Mouse (Mus musculus): ENCODE results near the gene Insrr.
"Not testable (repeated sequence)": the region's sequence is repeated elsewhere in the genome, so short reads cannot be mapped to it uniquely, and the experiment has no call there.

Insrr gene

DNA sequence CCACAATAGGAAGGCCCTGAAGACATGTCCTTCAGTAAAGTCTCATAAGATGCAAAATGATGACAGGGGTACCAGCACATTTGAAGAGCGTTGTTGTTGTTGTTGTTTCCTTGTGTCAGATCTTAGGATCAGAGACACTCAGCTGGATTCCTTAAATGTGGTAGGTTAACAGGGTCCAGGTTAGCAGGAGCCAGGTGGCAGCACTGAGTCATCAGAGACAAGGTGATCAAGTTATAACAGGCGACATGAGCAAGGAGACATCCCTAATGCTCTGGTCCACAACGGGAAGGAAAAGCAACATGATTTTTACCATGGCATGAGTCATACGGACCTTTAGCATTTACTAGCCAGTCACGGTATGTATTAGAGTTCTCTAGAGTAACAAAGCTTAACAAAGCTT is 36.7 kb downstream of the Insrr start:
- DNase-seq, result peak in 1 of 2 experiments; percentile 67

DNA sequence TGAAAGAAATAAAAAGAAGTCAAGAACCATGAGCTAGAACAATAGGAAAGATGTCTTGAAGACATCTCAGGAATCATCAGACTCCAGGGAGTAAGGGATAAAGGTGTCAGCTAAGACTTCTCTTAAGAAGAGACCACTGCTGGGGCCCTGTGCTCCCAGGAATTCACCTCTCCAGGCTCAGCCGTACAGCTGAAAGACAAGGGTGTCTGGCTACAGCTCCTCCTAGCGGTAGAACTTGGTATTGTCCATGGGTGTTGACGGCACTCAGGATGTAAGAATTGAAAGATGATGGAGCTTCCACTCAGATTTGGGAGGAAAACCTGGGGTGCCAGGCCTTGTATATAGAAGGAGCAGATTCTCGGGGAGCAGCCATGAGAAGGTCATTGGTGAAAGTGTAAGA is 41.9 kb downstream of the Insrr start:
- DNase-seq, result peak; percentile 68 to 90

DNA sequence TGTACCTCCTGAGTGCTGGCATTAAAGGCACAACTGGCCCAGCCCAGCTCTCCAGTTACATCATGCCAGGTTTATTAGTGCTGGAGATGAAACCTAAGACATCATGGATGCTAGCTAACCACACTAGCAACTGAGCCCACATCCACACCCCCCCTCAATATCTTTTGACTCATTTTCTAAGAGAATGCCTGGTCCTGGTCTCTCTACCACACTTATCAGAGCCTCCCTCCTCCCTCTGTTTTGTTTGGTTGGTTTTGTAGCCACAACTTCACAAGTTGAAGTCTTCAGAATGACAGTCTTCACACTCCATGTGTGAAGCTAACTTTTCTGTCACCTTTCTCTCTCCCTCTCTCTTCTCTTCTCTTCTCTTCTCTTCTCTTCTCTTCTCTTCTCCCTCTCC is 44.1 kb downstream of the Insrr start:
- DNase-seq, result no peak

DNA sequence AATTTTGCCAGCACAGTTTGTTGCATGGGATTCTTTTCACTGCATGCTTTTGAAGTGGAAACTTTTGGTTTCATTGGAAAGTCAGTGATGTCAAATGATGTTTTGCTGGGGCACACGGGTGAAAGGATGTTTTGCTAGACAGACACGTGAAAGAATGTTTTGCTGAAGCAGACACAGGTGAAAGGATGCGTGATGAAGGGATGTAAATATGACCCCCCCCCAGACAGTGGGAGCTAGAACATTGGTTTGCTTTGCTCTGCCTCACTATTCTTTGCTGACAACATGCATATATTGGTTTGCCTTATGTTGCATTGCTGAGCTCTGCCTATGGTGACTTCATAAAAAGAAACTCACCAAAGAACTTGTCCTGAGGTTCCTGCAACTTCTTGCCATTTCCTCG is 48.2 kb downstream of the Insrr start:
- no peak for DNase-seq

DNA sequence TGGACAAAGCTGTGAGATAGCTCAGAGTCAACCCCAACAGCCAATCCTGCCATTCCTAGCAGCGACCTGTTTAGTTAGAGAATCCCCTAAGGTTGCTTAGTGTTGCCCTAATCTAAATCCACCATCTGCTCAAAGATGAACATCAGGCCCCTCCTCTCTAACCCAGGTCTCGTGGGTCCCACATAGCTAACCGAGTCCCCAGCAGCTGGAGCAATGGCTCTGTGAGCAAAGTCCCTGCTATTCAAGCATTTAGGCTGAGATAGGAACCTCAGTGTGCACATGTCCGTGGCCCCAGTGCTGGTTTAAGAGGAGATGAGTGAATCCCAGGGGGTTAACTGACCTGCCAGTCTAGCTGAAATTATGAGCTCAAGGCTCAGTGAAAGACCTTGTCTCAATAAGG is 49.4 kb downstream of the Insrr start:
- no peak for DNase-seq

DNA sequence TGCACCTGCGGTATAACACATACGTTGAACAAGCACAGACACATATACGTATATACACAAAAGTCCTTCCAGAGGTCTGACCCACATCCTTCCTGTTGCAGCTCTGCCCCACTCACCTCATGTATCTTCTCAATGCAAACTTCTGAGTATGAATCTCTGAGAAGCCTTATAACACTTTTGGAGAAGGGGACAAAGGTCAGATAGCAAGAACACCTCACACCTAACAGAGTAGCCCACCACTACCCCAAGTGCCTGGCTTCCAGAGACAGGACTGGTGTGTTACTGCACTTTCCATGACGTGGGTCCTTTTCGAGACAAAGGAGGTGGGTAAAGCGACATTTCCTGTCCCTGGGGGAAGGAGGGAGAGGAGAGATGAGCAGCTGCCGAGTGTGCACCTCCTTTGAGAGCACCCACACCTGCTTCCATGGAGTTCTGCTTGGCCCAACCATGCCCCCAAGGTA is 49.9 kb downstream of the Insrr start, which contains the start of gene Sh2d2a:
Gene Sh2d2a (plus strand): TSS at position 106 of the 461 bp plus-strand sequence.
- DNase-seq, result no peak

DNA sequence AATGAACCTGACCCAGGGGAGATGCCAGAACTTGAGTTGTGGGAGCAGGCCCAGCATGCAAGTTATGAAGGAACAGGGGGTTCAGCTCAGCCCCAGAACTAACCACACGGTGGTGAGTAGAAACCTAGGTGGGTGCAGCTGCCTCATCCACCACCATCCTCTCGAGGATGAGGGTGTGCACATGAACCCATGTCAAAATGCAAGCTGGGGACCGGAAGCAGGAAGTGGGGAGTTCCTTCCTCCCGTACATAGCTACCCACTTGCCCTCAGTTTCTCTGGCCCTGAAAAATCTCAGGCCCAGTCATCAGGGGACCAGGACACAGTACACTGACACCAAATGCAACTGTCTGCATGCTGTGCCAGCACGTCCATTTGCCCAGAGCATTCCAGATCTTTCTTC is 50.9 kb downstream of the Insrr start:
- no peak for DNase-seq

DNA sequence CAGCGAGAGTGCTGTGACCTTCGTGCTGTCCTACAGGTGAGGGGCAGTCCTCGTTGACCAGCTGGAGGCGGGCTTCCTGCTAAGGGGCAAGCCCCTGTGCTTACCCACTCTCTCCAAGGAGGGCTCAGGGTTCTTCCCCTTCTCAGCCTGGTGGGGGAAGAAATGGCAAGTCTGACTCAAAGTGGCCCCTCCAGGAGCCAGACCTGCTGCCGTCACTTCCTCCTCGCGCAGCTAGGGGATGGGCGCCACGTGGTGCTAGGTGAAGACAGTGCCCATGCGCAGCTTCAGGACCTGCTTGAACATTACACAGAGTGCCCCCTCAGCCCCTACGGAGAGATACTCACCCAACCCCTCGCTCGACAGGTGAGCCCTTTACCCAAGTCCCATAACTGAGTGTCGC is 52.4 kb downstream of the Insrr start:
- DNase-seq, result no peak

DNA sequence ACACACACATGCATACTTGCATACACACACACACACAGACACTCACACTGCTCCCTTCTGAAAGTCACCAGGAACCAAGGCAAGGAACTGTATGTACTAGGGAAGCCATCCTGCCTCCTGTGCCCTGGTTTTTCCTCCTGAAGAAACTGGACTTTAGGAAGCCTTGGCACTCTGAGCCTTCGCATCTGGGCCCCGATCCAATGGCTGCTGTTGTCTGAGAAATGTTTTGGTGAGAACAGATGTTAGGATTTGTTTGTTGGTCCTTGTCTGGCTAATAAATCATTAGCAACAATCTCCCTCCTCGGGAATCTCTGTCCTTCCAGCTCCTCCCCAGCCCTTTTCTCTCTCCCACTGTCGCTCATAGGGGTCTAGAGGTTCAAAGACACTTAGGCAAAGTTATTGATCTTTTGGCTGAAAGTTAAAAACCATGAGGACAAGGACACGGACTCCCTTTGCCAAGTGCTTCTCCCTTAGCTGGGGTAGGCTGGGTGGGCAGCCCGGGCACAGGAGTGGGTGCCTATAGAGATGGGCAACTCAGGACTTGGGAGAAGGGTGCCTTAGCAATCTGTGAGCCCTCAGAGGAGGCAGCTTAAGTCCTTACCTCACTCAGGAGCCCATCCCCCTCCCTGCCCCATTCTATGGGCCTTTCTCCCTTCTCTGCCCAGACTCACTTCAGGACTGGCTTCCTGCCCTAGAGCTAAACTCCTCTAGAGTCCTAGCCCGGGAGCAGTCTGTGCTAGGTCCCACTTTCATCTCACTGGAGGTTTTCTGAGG is 58.2 kb downstream of the Insrr start:
- peak; percentile 48 to 76 for DNase-seq

DNA sequence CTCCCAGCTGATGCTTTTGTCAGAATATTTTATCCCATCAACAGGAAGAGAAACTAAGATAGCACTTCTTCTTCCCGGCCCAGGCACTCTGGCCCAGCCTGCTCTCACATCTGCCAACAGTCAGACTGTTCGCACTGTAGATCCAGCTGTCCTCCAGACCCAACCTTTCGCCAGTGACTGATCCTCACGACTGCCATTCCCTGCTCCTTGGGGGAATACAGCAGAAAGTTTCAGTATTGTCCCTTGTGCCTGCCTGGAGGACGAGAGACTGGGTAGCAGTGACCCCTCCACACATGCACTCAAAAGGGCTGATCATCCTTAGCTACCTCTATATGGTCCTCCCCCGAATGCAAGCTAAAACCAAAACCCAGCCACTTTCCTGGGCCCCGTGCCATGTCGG is 59.2 kb downstream of the Insrr start:
- no peak for DNase-seq

DNA sequence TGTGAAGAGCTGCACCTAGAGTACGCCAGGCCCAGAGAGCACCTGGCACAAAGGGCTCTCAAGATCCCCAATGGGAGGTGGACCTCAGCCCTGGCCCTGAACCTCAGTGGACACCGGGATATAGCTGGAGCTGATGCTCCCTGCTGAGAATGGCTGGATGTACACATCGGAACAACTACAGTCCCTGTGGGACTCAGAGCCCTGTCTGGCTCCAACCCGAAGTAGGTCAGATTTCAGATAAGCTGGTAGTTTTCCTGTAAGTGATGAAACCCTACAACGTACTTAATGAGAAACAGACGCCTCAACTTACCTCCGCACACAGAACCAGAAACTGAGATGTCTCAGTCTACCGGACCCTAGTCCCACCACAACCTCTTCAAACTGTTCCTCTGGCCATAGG is 60.9 kb downstream of the Insrr start:
- no peak for DNase-seq

DNA sequence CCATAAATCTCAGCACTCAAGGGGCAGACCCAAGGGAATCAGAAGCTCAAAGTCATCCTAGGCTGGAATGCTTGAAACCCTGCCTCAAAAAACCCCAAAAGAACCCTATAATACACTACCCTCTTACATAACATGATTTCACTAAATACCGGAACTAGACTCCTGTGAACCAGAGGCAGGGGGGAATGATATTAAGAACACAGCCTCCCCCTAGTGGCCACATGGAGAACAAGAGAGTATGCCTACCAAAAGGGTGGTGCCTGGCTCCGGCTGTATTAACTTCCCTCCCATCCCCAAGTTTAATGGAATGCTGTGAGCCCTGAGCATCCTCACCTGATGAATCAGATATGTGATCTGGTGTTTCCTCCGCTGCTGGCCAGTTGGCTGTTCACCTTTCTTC is 63.1 kb downstream of the Insrr start:
- DNase-seq, result peak; percentile 78 to 79

DNA sequence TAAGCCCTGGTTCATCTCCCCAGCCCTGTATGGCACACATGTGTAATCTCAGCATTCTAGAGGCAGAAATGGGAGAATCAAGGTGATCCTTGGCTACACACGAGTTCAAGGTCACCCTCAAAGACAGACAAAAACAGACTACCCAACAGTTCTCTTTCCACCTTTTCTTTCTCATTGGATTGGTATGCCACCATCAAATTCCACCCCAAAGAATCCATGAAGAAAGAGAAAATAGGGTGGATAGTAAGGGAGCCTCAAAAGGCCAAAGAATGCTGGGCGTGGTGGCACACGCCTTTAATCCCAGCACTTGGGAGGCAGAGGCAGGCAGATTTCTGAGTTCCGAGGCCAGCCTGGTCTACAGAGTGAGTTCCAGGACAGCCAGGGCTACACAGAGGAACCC is 67.4 kb downstream of the Insrr start:
- not testable (repeated sequence) for DNase-seq

Measured in kidney, postnatal 36 days (tissue).